Mouse (Mus musculus) testis, adult 2 months (tissue): ENCODE results near the gene Yaf2.

Experiments used
- CTCF ChIP-seq: fragments of 200-500 bp; IDR thresholded peaks from 2 replicates; pipeline ENCODE4 v1.5.1; 2012; ENCODE audit warnings: low read depth, mild to moderate bottlenecking, inconsistent platforms, low read length, moderate library complexity; ENCODE audit not compliant: control insufficient read depth, insufficient read depth, insufficient replicate concordance
- POLR2A ChIP-seq: fragments of 200-500 bp; IDR thresholded peaks from 2 replicates; pipeline ENCODE4 v1.6.1; 2012; ENCODE audit warnings: low read depth, mild to moderate bottlenecking, inconsistent platforms, low read length, moderate library complexity; ENCODE audit not compliant: control insufficient read depth

DNA sequence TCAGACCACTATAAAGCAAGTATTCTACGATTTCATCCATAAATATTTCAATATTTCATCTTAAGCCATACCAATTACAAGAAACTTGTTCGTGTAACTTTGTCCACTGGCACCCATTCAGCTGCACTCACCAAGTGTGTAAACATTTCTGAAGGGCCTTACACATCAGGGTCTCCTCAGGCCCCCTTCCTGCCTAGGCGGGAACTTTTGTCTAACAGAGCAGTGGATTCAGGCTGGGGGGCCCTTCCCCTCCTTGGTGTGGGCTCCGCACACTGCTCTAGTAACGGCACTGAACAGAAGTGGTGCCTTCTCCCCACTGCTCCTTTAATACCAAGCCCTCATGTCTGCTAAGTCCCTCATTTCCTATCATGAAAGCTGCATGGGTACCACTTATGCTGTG lies 74.5 kb downstream of the Yaf2 start:
- TF ChIP-seq CTCF: no peak
- TF ChIP-seq POLR2A: no peak
